ENCODE assay signal across 18 mouse cellular contexts in genomic region chr4:140688044-140688825, GRCm38 (mm10). TPM values are rescaled to one million over a fixed set of nuclear protein-coding genes. Genes with fewer than 3 reads are reported as not detected.
DNase-seq lines count a peak whose midpoint lies in the region; ATAC-seq and TF ChIP-seq lines count a peak whose summit lies in the region.
"Had no signal": no experiment of that assay in that cellular context is flagged by ENCODE, and none has a peak within 500 bp of the region (broad histone marks: within the 10 kb centered on the region; RNA-seq: fewer than 3 reads in every experiment).

No protein-coding gene starts in this region.

- H3K36me3 ChIP-seq in liver, postnatal 0 days (replicated peaks; ENCODE audit: insufficient read depth, low read length) = no peaks in the 10 kb centered on the region
- peaks cover 0 to 34% of the 10 kb centered on the region in 2 experiments; a peak in 2 of 4 replicates for H3K36me3 ChIP-seq in MEL (ENCODE audit: control insufficient read depth in 1 of 2, insufficient read depth in 2 of 2, low read length in 2 of 2)
- H3K36me3 ChIP-seq in liver, embryonic 11.5 days (ENCODE audit: control insufficient read depth, insufficient read depth, low read length) = no peaks in the 10 kb centered on the region
- H3K36me3 ChIP-seq in forebrain, postnatal 0 days (ENCODE audit: insufficient read depth) = no peaks in the 10 kb centered on the region
- H3K36me3 ChIP-seq: forebrain, embryonic 12.5 days; neural tube, embryonic 15.5 days had no signal

- H3K4me3 ChIP-seq in liver, postnatal 0 days (ENCODE audit: low read depth, low read length) = no peak overlapping the region
- no peak overlapping the region for H3K4me3 ChIP-seq in MEL (ENCODE audit: control insufficient read depth in 1 of 2, insufficient read depth in 1 of 2, low read depth in 2 of 2, low read length in 2 of 2)
- H3K4me3 ChIP-seq in liver, embryonic 11.5 days (ENCODE audit: low read depth, low read length) = no peak overlapping the region
- no peak overlapping the region for H3K4me3 ChIP-seq in forebrain, postnatal 0 days (ENCODE audit: low read depth, low read length)
- H3K4me3 ChIP-seq: forebrain, embryonic 12.5 days; layer of hippocampus, adult 2 months; neural tube, embryonic 15.5 days had no signal

- no peak for TF ChIP-seq POLR2A in MEL (IDR thresholded peaks at IDR 0.05; ENCODE audit: control insufficient read depth in 1 of 2, insufficient read depth in 1 of 2, low read depth in 1 of 2, low read length in 2 of 2, poor library complexity in 1 of 2)

- no peak overlapping the region for H3K27ac ChIP-seq in liver, postnatal 0 days (ENCODE audit: low read depth)
- H3K27ac ChIP-seq in MEL (ENCODE audit: control insufficient read depth, low read depth, low read length) = no peak overlapping the region
- peak overlapping the region; percentile 16; the same call in 1 of the 2 replicates for H3K27ac ChIP-seq in liver, embryonic 11.5 days (ENCODE audit: low read depth, low read length)
- no peak overlapping the region for H3K27ac ChIP-seq in forebrain, postnatal 0 days (ENCODE audit: low read depth, low read length)
- H3K27ac ChIP-seq: forebrain, embryonic 12.5 days; hindbrain, postnatal 0 days; layer of hippocampus, adult 2 months; neural tube, embryonic 15.5 days had no signal

- H3K4me2 ChIP-seq in liver, postnatal 0 days (ENCODE audit: low read depth, low read length) = no peak overlapping the region
- H3K4me2 ChIP-seq in liver, embryonic 11.5 days = no peak overlapping the region
- H3K4me2 ChIP-seq in forebrain, postnatal 0 days (ENCODE audit: low read depth) = no peak overlapping the region
- H3K4me2 ChIP-seq: forebrain, embryonic 12.5 days; neural tube, embryonic 15.5 days had no signal

- peaks cover 36% of the 10 kb centered on the region for H3K4me1 ChIP-seq in liver, postnatal 0 days (ENCODE audit: insufficient read depth)
- H3K4me1 ChIP-seq in MEL (ENCODE audit: control insufficient read depth in 1 of 2, insufficient read depth in 2 of 2, low read length in 2 of 2) = peaks cover 15 to 48% of the 10 kb centered on the region in 2 experiments
- peaks cover 44% of the 10 kb centered on the region for H3K4me1 ChIP-seq in liver, embryonic 11.5 days (replicated peaks; ENCODE audit: control insufficient read depth, insufficient read depth, low read length)
- no peaks in the 10 kb centered on the region for H3K4me1 ChIP-seq in forebrain, postnatal 0 days (ENCODE audit: insufficient read depth)

- no peaks in the 10 kb centered on the region for H3K79me2 ChIP-seq in MEL (ENCODE audit: control insufficient read depth, insufficient read depth, low read length, poor library complexity)

- no peak for TF ChIP-seq CTCF in liver, postnatal 0 days (IDR thresholded peaks at IDR 0.05; ENCODE audit: low read depth)
- no peak for TF ChIP-seq CTCF in MEL (IDR thresholded peaks at IDR 0.05 in 2 of 3, conservative IDR thresholded peaks at IDR 0.05 in 1 of 3; ENCODE audit: control insufficient read depth in 1 of 3, insufficient read depth in 1 of 3, low read depth in 2 of 3, low read length in 3 of 3, poor library complexity in 1 of 3, severe bottlenecking in 1 of 3)
- TF ChIP-seq CTCF in forebrain, postnatal 0 days (IDR thresholded peaks at IDR 0.05; ENCODE audit: low read depth) = no peak

- no peak for ATAC-seq in liver, postnatal 0 days
- ATAC-seq in liver, embryonic 11.5 days (replicated peaks; ENCODE audit: low FRiP score) = no peak
- ATAC-seq in forebrain, postnatal 0 days = no peak
- ATAC-seq: hindbrain, postnatal 0 days; midbrain, embryonic 16.5 days had no signal

- 56% methylated on average over 12 of the region's 12 CpGs for WGBS in liver, postnatal 0 days (ENCODE audit: insufficient replicate concordance)
- WGBS in liver, embryonic 11.5 days = 47% methylated on average over 12 of the region's 12 CpGs
- 66% methylated on average over 12 of the region's 12 CpGs for WGBS in forebrain, postnatal 0 days

- H3K9ac ChIP-seq in liver, postnatal 0 days (replicated peaks) = no peak overlapping the region
- H3K9ac ChIP-seq in MEL (ENCODE audit: control insufficient read depth, low read depth, low read length, poor library complexity, severe bottlenecking) = no peak overlapping the region
- H3K9ac ChIP-seq in liver, embryonic 11.5 days (ENCODE audit: low read depth, low read length) = no peak overlapping the region
- H3K9ac ChIP-seq in forebrain, postnatal 0 days = no peak overlapping the region
- H3K9ac ChIP-seq: forebrain, embryonic 12.5 days; neural tube, embryonic 15.5 days had no signal

- DNase-seq in liver = peak; percentile 54
- DNase-seq in liver, postnatal 0 days = no peak
- DNase-seq in MEL (ENCODE audit: low read depth, low spot score) = peak; percentile 11
- DNase-seq in liver, embryonic 11.5 days (ENCODE audit: low spot score) = no peak
- no peak for DNase-seq in layer of hippocampus, adult 8-10 months (ENCODE audit: low spot score in 2 of 2)
- DNase-seq in forebrain, postnatal 0 days = no peak
- DNase-seq in lung, postnatal 14 days = no peak
- DNase-seq: cerebellum, adult 2 months; gastrocnemius, postnatal 36 days; right cerebral cortex, postnatal 4 days had no signal

- no peak for TF ChIP-seq RAD21 in MEL (IDR thresholded peaks at IDR 0.05; ENCODE audit: low read depth, low read length)

- TF ChIP-seq EP300 in liver, postnatal 0 days (IDR thresholded peaks at IDR 0.05; ENCODE audit: low read depth) = no peak
- TF ChIP-seq EP300 in MEL (IDR thresholded peaks at IDR 0.05; ENCODE audit: low read depth in 1 of 2, low read length in 2 of 2) = no peak

- H3K27me3 ChIP-seq in liver, postnatal 0 days (ENCODE audit: insufficient read depth, low read length) = no peaks in the 10 kb centered on the region
- no peaks in the 10 kb centered on the region for H3K27me3 ChIP-seq in MEL (ENCODE audit: control insufficient read depth in 1 of 2, insufficient read depth in 2 of 2, low read length in 2 of 2)
- no peaks in the 10 kb centered on the region for H3K27me3 ChIP-seq in liver, embryonic 11.5 days (replicated peaks; ENCODE audit: control insufficient read depth, insufficient read depth, low read length)
- H3K27me3 ChIP-seq in forebrain, postnatal 0 days (ENCODE audit: insufficient read depth, low read length) = no peaks in the 10 kb centered on the region
- H3K27me3 ChIP-seq: neural tube, embryonic 15.5 days had no signal

- no peaks in the 10 kb centered on the region for H3K9me3 ChIP-seq in liver, postnatal 0 days (ENCODE audit: low read length)
- no peaks in the 10 kb centered on the region for H3K9me3 ChIP-seq in MEL (replicated peaks; ENCODE audit: insufficient read depth, low read length)
- no peaks in the 10 kb centered on the region for H3K9me3 ChIP-seq in liver, embryonic 11.5 days (ENCODE audit: control insufficient read depth, low read length)
- no peaks in the 10 kb centered on the region for H3K9me3 ChIP-seq in forebrain, postnatal 0 days (ENCODE audit: low read length)
- H3K9me3 ChIP-seq: forebrain, embryonic 12.5 days; neural tube, embryonic 15.5 days had no signal

TF ChIP-seq in MEL, 35 proteins besides CTCF, POLR2A, EP300 and RAD21:
- no peak for TF ChIP-seq NELFE (IDR thresholded peaks at IDR 0.05; ENCODE audit: low read depth, low read length)
- no peak for TF ChIP-seq ZNF384 (IDR thresholded peaks at IDR 0.05; ENCODE audit: low read depth, low read length)
- no peak for TF ChIP-seq UBTF (IDR thresholded peaks at IDR 0.05; ENCODE audit: borderline replicate concordance, insufficient read depth, low read depth, low read length)
- TF ChIP-seq GATA1 (IDR thresholded peaks at IDR 0.05; ENCODE audit: low read depth, low read length) = no peak
- TF ChIP-seq USF2 (IDR thresholded peaks at IDR 0.05; ENCODE audit: borderline replicate concordance in 1 of 2, insufficient read depth in 1 of 2, low read depth in 1 of 2, low read length in 2 of 2) = no peak
- no peak for TF ChIP-seq RCOR1 (IDR thresholded peaks at IDR 0.05; ENCODE audit: low read depth, low read length)
TF ChIP-seq in MEL: peak in this region for 0.

RNA-seq across cellular contexts. Expression of gene Rcc2, which starts 12.1 kb away (rescaled TPM):
- polyA plus RNA-seq in liver, postnatal 0 days (2015; fragmentation: Nextera tagmentation; extraction: Ambion mirVana) = 15.1 TPM in 2 replicates
- 267 and 270 TPM in 2 replicates for total RNA-seq in MEL (2012; rRNA removed)
- 100 to 1,000 TPM; 254 to 427 TPM for polyA plus RNA-seq in MEL (2012; ENCODE audit: insufficient read depth in 1 of 2, insufficient read length in 2 of 2, low read depth in 1 of 2, low replicate concordance in 2 of 2, missing spikeins in 1 of 2)
- 66.7 and 74.5 TPM in 2 replicates for polyA plus RNA-seq in liver, embryonic 11.5 days (2014; fragmentation: Nextera tagmentation; extraction: Ambion mirVana)
- 10 to 100 TPM; 82.5 to 87.8 (median 85.0) TPM for total RNA-seq in layer of hippocampus, adult 8-10 months (2022)
- total RNA-seq in forebrain, postnatal 0 days (2014; rRNA removed) = 55.2 and 62.3 TPM in 2 replicates
- 20.3 and 20.8 TPM in 2 replicates for polyA plus RNA-seq in forebrain, postnatal 0 days (2015; fragmentation: Nextera tagmentation; extraction: Ambion mirVana)

RNA-seq across cellular contexts. Expression of gene Arhgef10l, which starts 22.4 kb away (rescaled TPM):
- 6.3 and 7.6 TPM in 2 replicates for polyA plus RNA-seq in liver, postnatal 0 days (2015; fragmentation: Nextera tagmentation; extraction: Ambion mirVana)
- 10.2 and 16.9 TPM in 2 replicates for total RNA-seq in MEL (2012; rRNA removed)
- polyA plus RNA-seq in MEL (2012; ENCODE audit: insufficient read depth in 1 of 2, insufficient read length in 2 of 2, low read depth in 1 of 2, low replicate concordance in 2 of 2, missing spikeins in 1 of 2) = 10 to 100 TPM in 1 of 2 experiments, not detected in 1; 26.0 TPM
- 5.0 and 6.7 TPM in 2 replicates for polyA plus RNA-seq in liver, embryonic 11.5 days (2014; fragmentation: Nextera tagmentation; extraction: Ambion mirVana)
- total RNA-seq in layer of hippocampus, adult 8-10 months (2022) = 10 to 100 TPM; 44.6 to 55.8 (median 46.7) TPM
- total RNA-seq in forebrain, postnatal 0 days (2014; rRNA removed) = 52.5 and 59.0 TPM in 2 replicates
- 13.8 and 16.5 TPM in 2 replicates for polyA plus RNA-seq in forebrain, postnatal 0 days (2015; fragmentation: Nextera tagmentation; extraction: Ambion mirVana)

RNA-seq across cellular contexts. Expression of gene Padi6, which starts 54.2 kb away (rescaled TPM):
- polyA plus RNA-seq in liver, postnatal 0 days (2015; fragmentation: Nextera tagmentation; extraction: Ambion mirVana) = not detected in 2 replicates
- not detected in 2 replicates for total RNA-seq in MEL (2012; rRNA removed)
- polyA plus RNA-seq in MEL (2012; ENCODE audit: insufficient read depth in 1 of 2, insufficient read length in 2 of 2, low read depth in 1 of 2, low replicate concordance in 2 of 2, missing spikeins in 1 of 2) = not detected
- polyA plus RNA-seq in liver, embryonic 11.5 days (2014; fragmentation: Nextera tagmentation; extraction: Ambion mirVana) = not detected in 2 replicates
- not detected for total RNA-seq in layer of hippocampus, adult 8-10 months (2022)
- 0.08 TPM in 1 of 2 replicates, not detected in the other for total RNA-seq in forebrain, postnatal 0 days (2014; rRNA removed)
- 0.11 and 0.18 TPM in 2 replicates for polyA plus RNA-seq in forebrain, postnatal 0 days (2015; fragmentation: Nextera tagmentation; extraction: Ambion mirVana)
- total RNA-seq: gastrocnemius, postnatal 36 days; layer of hippocampus, adult 2 months had no signal
- polyA plus RNA-seq: cerebellum, adult 2 months; forebrain, embryonic 12.5 days; heart, postnatal 0 days; lung, embryonic 16.5 days; midbrain, embryonic 16.5 days; neural tube, embryonic 15.5 days; urinary bladder, adult 2 months had no signal

Comparison
In these comparisons a context has a peak if more than half of its experiments do, and no peak if none do; other contexts are left out.
1. DNase-seq: peak in liver (single experiment) and MEL (single experiment); none in liver, postnatal 0 days (single experiment), liver, embryonic 11.5 days (single experiment), layer of hippocampus, adult 8-10 months (0 of 2), forebrain, postnatal 0 days (single experiment) and lung, postnatal 14 days (single experiment).